Mouse (Mus musculus): Measurements from ENCODE around the gene Arsa. TPM values are rescaled to one million over a fixed set of nuclear protein-coding genes. Genes with fewer than 3 reads are reported as not detected.

Arsa gene
- total RNA-seq, 1 experiment from 2014 or later: 22.2 TPM

DNA sequence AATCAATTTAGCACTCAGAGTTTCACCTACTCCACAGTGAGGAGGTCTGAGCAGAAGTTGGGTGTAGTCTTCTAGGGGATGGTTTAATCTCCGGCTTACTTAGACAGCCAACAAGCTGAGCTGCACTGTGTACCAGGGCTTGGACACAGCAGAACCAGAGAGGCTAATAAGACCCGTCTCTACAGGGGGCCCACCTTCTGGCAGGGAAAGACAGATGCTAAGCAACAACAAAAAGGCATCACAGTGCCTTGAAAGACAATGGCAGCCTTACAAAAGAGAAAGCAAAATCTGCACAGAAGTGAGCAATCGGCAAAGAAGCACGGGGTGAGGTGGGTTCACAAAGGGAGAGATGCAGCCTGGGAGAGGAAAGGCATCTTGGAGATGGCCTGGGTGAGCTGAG lies 18.9 kb upstream of the Arsa start:
- DNase-seq: no peak

DNA sequence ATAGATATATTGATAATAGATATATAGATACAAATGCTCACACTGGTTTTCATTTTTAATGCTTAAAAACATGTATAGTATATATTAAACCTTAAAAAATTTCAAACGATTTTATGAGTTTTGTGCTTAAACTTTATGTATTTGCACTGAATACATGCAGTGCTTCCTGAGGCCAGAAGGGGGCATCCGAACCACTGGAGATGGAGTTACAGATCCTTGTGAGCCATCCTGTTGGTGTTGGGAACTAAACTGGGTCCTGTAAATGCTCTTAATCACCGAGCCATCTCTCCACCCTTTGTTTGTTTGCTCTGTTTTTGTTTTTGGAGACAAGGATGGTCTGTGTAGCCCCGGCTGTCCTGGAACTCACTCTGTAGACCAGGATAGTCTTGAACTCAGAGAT lies 17.7 kb upstream of the Arsa start:
- no peak for DNase-seq

DNA sequence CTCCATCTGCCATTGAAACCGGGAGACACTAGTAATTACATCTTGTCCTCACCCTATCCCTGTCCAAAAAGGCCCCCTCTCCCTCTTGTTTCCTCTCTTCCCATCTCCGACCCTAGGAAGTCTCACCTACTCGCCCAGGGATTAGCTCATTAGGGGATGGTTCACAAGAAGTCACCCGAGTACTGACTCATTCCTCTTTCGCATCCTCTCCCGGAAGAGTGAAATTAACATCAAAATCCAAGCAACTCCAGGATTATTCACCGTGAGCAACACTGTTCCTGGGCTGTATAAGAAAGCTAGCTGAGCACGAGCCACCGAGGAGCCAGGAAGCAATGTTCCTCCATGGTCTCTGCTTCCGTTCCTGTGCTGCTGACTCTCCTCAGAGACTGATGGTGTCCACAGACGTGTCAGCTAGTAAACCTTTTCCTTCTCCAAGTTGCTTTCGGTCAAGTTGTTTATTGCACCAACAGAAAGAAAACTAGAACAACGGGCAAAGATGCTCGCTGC lies 11.4 kb upstream of the Arsa start:
- DNase-seq: no peak

DNA sequence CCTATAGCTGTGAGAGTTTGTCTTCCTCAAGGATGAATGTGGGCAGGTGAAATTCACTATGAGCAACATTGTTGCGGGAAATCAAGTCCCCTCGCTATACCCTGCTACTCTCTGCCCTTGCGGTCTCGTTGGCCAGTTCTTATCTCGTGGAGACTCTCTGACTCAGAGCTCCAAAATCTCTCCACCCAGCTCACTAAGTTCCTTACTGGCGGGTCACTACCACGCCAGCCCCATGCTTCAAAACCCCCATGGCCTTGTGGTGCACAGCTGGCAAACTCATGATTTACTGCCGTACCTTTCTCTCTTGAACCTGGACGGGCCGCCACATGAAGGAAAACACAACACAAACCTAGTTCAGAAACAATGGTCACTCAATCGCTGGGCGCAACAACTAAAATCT lies 11.0 kb upstream of the Arsa start:
- DNase-seq: no peak

DNA sequence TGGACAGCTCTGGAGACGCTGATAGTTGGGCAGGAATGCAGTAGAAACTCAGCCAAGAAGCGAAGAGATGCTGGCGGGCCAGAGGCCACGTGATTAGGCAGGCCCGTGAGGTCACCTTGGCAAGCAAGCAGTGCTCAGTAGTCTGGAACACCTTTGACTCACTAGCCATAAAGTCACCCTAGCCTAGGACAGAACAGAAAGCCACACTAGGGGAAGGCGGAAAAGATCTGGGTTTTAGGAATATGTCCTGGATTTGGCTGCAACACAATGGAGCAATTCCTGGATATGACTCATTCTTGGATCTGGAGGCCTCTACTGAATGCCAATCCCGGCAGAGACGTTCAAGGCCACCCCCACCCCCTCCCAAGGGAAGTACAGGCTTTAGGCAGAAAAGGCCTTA lies 3.4 kb upstream of the Arsa start:
- peak; percentile 61 for DNase-seq

DNA sequence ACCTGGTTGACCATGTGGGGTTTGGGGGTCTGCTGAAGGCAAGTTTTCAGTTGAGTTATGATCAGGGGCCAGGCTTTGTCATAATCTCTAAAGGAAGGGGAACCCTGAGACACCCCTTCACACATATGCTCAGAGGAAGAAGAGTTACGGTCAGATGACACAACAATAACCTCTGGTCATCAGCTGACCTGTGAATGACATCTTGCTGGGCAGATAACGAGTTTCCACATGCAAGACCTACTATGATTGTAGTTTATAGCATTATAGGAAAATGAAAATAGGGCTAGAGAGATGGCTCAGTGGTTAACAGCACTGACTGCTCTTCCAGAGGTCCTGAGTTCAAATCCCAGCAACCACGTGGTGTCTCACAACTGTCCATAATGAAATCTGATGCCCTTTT lies 1.4 kb upstream of the Arsa start:
- DNase-seq: no peak

DNA sequence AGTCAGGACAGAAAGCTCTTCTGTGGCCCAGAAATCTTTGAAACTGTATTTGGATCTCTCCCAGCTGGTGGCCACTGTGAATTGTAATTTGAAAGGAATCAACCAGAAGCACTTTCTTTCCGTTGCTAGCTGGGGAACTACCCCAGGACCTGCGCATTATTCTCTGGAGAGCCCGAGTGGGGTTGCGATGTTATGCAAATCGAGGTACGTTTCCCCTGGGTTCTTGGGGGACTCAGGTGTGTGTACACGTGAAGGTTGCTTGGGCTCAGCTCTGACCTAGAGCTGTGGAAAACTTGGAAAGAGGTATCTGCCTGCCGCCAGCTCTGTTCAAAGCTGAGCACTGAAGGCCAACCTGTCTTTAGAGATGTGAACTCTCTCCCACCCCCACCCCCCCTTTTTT lies 581 bp upstream of the Arsa start:
- DNase-seq: no peak

DNA sequence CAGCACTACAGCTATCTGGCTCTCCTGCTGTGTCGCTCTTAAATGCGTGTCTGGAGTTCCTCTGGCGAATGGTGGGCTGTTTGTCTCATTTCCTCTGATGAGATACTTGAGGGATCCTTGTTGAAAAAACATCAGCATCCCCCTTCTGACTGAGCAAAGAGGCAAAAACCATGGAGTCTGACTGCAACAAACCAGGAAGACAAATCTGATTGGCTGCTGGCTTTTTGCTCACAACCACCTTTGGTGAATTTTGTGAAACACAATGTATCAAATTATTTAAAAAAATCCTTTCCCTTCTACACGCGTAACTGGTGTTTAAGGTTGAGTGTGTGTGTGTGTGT lies 780 bp downstream of the Arsa start:
- no peak for DNase-seq

DNA sequence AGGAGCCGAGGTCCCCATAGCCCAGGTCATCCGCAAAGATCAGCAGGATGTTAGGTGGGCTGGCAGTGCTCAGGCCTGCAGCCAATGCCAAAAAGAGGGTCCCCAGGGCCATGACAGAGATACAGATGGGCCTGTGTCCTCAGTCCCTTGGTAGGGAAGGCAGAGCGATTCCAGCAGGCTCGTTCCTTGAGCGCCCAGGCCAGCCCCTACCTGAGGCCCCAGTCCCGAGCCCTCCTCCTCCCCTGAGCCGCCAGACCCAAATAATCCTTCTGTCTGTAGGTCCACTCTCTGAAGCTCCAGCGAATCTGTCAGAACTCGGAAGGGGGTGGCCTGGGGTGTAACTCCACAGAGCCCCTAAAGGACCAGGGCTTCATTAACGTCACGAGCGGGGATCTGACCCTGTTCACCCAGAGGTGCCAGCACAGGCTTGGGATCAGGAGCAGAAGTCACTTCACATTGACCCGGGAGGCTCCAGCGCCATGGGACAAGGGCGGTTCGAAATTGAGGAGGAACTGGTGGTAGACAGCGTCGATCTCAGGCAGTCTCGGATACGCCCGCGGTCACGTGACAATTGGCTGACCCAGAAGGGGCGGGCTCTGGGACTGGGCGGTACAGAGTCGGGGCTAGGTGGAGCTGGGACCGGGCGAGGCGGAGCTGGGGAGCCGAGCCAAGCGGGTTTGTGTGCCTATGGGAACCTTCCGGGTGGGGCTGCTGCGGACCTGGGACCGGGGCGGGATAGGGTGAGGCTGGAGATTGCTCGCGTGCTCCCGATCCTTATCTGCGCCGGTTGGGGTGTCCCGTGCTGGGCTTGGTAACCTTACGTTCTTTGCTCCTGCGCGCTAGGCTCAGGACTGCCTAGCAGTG lies 1.4 kb downstream of the Arsa start:
- peak; percentile 94 for DNase-seq

DNA sequence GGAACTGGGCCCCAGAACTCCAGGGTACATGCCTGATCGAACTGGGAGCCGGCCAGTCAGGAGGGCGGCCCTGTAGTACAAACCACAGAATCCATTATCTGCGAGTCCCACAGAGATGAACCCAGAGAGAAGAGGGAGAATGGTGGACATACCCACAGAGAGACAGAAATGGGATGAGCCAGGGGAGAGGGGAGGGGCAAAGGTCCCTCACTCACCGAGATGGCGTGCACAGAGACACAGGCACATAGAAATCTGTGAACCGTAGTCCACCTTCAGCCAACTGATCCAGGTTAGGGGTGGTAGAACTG lies 2.0 kb downstream of the Arsa start:
- no peak for DNase-seq

DNA sequence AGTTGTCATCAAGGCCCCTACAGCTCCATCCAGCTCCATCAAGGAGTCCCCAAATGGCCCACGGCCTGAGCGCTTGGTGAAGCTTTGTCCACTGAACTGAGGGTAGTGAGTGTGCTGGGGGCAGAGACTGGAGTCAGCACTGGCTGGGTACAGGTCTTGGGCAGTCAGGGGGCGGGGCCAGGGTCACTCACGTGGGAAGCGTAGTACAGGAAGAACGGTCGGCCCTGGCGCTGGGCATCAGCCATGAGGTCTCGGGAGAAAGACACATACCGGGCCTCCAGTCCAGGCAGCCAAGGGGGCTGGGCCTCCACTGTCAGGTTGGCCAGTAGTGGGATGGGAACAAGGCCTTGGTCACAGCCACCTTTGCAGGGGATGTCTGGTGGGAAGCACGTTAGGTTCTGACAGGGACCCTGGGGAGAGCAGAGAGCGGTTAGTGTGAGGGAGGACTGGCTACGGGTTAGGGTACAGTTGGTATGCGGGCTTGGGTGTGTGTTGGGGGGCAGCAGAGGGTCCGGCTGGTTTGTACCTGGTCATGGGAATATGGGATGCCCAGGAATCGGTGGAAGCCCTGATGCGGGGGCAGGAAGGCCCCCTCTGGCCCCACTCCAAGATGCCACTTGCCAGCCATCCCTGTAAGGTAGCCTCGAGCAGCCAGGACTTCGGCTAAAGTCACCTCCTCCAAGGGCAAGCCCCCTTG lies 2.5 kb downstream of the Arsa start:
- DNase-seq: no peak

DNA sequence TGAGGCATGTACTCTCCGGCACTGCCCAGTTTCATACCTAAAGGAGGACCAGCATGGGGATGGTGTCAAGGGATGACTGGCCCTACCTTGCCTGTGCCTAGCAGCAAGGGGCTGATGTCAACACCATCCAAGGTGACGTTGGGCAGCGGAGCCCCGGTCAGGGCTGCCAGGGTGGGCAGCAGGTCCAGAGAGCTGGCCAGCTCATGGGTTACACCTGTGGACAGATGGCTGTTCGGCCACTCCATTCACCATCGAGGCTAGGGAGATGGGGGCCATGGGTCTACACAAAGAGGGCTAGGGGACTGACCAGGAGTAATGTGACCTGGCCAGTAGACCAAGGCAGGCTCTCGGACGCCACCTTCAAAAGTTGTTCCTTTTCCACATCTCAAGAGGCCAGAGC lies 3.3 kb downstream of the Arsa start:
- DNase-seq: no peak

DNA sequence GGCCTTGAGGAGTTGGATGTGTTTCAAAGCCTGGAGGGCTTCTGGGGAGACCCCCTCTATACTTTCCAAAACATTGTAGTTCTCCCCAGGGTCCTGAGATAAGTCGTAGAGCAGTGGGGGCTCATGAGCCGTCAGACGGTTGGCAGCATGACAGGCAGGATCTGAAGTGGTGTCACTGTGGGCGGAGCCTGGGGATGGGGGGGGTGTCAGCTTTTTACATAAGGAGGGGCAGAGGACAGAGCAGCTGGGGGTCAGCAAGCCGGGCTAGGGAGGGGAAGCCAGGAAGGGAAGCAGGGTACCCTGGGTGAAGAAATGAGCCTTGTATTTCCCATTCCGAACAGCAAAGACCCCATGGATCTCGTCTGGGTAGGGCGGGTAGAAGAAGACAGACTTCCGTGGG lies 3.9 kb downstream of the Arsa start:
- DNase-seq: no peak

DNA sequence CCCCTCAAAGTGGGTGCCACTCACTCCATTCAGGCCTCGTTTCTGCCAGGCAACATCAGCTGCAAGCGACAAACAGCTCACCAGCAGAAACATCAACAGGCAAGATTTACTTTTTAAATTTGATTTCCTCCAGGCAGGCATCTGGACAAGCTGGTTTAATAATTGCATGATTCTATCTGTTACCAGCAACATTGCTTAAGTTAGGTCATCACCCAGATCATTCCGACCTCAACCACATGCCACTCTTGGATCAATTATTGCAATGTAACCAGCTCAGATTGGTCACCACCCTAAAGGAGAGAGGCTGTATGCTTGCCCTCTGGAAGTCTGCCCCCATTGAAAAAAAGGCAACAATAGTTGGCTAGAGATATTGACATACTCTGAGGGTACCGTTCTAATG lies 5.7 kb downstream of the Arsa start:
- no peak for DNase-seq

DNA sequence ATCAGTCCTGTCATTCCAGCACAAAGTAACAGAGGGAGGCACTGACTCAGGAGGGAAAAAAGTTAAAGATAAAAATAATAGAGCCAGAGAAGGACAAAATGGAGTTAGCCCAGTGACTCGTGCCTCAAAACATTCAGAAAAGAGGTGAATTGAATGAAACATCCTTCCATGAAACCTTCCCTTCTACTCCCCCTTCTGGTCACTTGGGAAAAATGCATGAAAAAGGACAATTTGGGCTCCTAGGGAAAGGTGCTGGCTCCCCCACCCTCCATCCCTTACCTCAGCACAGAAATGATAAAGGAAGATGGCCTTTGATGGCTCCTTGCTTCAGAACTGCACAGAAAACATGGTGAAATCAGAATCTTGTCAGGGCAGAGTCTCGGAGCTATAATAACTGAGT lies 8.6 kb downstream of the Arsa start:
- no peak for DNase-seq

DNA sequence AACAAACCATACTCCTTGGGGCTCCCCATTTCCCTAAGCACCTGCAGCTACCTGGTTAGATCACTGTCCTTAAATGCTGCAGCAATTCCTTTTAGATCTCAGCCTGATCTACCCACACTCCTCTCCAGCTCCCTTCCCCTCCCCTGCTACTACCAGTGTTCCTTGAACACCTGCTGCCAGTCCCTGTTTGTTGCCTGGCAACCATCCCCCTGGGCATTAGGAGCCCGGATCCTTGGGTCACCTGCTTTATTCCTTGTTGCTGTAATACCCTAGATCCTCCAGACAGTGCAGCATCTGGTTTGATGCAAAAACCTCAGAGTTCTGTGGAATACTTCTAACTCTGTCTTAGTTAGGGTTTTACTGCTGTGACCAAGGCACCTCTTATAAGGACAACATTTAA lies 12.2 kb downstream of the Arsa start:
- no peak for DNase-seq

DNA sequence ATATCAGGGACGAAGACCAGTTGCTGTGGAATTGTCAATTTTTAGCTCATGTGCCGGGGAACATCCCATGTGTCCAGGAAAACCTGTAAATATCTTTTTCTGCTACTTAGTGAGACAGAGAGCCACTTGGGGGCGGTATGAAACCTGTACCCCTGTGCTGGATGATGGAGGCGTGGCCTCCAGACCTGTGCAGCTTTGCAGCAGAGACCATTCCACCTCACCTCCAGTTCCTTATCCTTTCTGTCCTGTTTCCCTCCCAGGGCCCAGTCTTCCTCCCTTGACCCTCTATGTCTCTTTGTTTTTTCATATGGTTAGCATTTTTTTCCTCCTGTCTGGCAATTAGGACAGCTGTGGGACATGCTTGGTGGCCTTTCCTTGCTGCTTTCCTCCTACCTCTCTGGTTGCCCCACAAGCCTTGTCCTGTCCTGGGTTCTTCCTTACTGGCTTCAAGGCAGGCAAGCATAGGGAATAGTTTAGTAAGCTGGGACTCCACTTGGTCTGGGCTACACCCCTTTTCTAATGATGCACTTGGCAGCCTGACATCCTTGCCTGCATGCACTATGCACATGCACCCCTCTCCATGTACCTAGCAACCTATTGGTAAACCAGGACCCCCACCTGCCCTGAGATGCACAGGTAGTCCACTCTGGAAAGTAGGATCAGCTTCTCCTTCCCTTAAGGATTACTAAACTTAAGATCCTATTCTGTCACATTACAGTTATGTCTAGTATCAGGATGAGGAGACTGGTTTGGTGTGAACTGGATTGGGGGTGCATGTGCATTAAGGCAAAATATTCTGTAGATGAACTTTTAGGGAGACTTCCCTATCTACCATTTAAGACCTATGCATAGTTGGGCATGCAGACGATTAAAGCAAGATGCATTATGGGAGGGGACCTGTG lies 13.6 kb downstream of the Arsa start:
- DNase-seq: no peak

DNA sequence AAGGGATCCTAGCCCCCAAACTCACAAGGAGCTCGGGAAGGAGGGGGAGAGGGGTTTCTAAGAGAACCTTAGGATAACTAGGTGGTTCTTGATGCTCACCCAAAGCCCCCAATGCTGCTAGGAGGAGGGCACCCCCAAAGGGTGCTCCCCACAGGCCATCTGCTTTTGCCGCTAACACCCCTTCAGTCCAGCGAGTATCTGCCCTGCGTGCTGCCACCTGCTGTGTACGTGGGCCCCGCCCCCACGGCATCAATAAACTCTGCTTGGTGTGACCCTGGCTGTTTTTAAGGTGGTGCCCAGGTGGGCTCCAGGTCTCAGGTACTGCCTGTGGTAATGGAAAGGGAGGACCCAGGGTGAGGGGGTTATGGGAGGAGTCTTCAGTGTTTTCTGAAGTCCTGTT lies 15.0 kb downstream of the Arsa start:
- no peak for DNase-seq

DNA sequence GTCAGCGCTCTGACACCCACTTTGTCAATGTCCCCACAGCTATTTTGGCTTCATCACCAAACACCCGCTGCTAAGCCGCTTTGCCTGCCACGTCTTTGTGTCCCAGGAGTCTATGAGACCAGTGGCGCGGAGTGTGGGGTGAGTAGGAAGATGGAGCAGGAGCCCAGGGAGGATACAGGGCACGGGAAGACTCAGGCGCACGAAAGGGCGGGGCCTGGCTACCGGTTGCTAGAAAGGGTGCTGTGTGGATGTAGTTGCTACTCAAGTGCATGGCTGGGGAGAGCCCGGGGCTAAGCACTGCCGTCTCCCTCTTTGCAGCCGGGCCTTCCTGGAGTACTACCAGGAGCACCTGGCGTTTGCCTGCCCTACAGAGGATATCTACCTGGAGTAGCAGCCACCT lies 15.9 kb downstream of the Arsa start:
- DNase-seq: no peak

DNA sequence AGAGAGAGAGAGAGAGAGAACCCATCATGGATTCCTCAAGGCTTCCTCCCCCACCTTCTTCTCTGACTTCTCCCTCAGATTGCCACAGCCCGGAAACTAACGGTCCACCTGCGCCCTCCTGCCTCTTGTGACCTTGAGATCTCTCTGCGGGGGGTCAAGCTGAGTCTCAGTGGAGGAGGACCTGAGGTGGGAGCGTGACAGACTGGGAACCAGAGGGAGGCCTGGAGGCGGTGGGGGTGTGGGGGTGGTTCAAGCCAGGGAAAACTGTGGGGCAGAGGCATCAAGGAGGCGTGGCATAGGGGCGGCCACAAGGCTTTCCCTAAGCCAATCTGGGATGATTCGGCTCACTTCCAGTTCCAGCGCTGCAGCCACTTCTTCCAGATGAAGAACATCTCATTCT lies 16.9 kb downstream of the Arsa start:
- no peak for DNase-seq

DNA sequence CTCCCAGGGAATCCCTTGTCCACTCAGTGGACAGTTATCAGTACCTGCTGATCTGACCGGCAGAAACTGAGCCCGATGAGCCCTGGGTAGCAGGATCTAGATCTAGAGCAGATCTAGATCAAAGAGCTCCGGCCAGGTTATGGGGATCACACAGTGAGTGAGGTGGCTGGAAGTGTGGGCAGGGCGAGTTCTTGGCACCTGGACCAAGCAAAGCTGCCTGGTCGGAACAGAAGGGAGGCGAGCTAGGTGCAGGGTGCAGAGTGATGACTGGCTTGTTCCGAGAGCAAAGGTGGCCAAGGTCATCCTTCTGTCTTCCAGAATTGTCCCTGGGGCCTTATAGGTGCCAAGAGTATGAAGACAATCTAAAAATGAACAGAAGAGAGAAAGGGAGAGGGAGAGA lies 17.4 kb downstream of the Arsa start:
- DNase-seq: no peak

DNA sequence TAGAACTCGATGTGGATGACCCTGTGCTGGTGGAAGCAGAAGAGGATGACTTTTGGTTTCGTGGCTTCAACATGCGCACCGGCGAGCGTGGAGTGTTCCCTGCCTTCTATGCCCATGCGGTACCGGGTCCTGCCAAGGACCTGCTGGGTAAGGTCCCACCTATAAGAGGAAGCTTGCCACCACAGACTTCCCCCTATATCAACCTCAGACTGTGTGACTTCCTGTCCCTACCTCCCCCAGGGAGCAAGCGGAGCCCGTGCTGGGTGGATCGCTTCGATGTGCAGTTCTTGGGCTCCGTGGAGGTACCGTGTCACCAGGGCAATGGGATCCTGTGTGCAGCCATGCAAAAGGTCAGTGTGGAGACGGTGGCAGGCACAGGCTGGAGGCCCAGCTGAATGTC lies 18.3 kb downstream of the Arsa start:
- no peak for DNase-seq

DNA sequence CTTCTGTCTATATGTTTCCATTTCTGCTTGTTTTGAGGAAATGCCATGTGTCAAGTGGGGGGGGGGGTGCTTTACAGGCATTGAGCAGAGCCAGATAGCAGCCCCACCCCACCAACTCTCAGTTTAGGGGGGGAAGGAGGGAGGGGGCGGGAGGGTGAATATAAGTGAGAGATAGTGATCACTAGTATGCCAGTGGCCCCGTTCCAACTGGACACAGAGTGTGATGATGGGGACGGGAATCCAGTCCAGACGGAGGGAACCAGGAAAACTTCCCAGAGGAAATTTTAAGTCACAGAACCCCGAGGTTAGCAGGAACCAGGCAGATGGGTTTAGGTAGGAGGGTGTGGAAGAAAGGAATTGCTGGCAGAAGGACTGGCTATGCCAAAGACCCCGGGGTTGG lies 21.6 kb downstream of the Arsa start:
- no peak for DNase-seq

Data from adrenal gland, postnatal 25 days (tissue).